Mouse (Mus musculus): ENCODE data around the gene M1ap.

Gene M1ap

GRCm38 (mm10) chr6:83071220-83071619 lies 124.5 kb downstream of the M1ap start:
- DNase-seq (ENCODE audit: low spot score), result no peak

GRCm38 (mm10) chr6:83074979-83075378 lies 128.3 kb downstream of the M1ap start:
- no peak for DNase-seq (ENCODE audit: low spot score)

- DNase-seq (ENCODE audit: low spot score), result no peak
These were observed 131.1 kb downstream of the M1ap start, which contains the start of gene Pcgf1 for GRCm38 (mm10) chr6:83077630-83078323. Pcgf1 (plus strand) TSS chr6:83077869.

- peak; percentile 99 for DNase-seq (ENCODE audit: low spot score)
These were observed 131.7 kb downstream of the M1ap start for GRCm38 (mm10) chr6:83078324-83078858.
